Mouse (Mus musculus): ENCODE measurements around the gene Gm49673. TPM values are rescaled to one million over a fixed set of nuclear protein-coding genes. Genes with fewer than 3 reads are reported as not detected.
"Not testable (repeated sequence)": the region's sequence is repeated elsewhere in the genome, so short reads cannot be mapped to it uniquely, and the experiment has no call there.

Gene Gm49673
- total RNA-seq, 2 experiments from 2014 or later = 0.38 TPM; not detected in 1

GRCm38 (mm10) chr17:8039916-8040635 lies 107.5 kb downstream of the Gm49673 start:
- DNase-seq = not testable (repeated sequence)

GRCm38 (mm10) chr17:8036976-8037375 lies 110.6 kb downstream of the Gm49673 start:
- not testable (repeated sequence) for DNase-seq

Other genes with a start within 250 kb of the Gm49673 start
- 1 to 10 TPM; 1.8 TPM for gene Tagap, start 221.8 kb downstream of the Gm49673 start, total RNA-seq (2021)
- 10 to 100 TPM; 21.9 to 23.1 TPM for gene Rsph3a, start 202.2 kb downstream of the Gm49673 start, total RNA-seq (2021)
- 10 to 100 TPM; 13.0 to 14.8 TPM for gene Rnaset2a, start 309 bp upstream of the Gm49673 start, total RNA-seq (2021)
- gene Fgfr1op, start 17.7 kb upstream of the Gm49673 start, total RNA-seq (2021) = 10 to 100 TPM; 13.1 to 18.3 TPM
- gene Ccr6, start 88.3 kb upstream of the Gm49673 start, total RNA-seq (2021) = not detected
- 100 to 1,000 TPM; 407 to 421 TPM for gene Mpc1, start 135.1 kb upstream of the Gm49673 start, total RNA-seq (2021)
- 1 to 10 TPM; 6.8 to 8.0 TPM for gene Sft2d1, start 163.3 kb upstream of the Gm49673 start, total RNA-seq (2021)
- gene Prr18, start 189.7 kb upstream of the Gm49673 start, total RNA-seq (2021) = under 1 TPM; 0.08 to 0.10 TPM
- gene T2, start 208.2 kb upstream of the Gm49673 start, total RNA-seq (2021) = not detected

All from gastrocnemius, postnatal 25 days (tissue).